Mouse (Mus musculus) urinary bladder, postnatal 10 days (tissue): Measurements from ENCODE around the gene Zfhx3.

Source experiments
- DNase-seq: peaks from one replicate; pipeline ENCODE4 v3.0.0; 2022; ENCODE audit warnings: low spot score

The Zfhx3 gene

DNA sequence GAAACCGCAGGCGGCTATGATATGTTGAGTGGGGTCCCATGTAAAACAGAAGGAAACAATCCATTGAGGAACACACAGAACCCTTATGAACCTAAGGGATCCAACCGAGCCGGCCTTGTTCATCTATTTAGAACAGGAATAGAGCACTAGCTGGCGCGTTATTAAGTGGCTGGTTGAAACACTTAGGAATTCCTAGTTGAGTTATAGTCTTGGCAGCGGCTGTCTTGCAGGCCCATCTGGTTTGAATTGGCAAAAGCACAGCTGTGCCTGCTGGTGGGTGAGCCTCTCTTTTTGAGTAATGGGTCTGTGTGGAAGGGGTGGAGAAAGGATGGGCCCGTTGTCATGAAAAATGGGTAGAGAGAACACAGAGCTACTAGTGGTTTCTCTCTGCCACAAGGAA is 610.1 kb downstream of the Zfhx3 start:
- DNase-seq: no peak

DNA sequence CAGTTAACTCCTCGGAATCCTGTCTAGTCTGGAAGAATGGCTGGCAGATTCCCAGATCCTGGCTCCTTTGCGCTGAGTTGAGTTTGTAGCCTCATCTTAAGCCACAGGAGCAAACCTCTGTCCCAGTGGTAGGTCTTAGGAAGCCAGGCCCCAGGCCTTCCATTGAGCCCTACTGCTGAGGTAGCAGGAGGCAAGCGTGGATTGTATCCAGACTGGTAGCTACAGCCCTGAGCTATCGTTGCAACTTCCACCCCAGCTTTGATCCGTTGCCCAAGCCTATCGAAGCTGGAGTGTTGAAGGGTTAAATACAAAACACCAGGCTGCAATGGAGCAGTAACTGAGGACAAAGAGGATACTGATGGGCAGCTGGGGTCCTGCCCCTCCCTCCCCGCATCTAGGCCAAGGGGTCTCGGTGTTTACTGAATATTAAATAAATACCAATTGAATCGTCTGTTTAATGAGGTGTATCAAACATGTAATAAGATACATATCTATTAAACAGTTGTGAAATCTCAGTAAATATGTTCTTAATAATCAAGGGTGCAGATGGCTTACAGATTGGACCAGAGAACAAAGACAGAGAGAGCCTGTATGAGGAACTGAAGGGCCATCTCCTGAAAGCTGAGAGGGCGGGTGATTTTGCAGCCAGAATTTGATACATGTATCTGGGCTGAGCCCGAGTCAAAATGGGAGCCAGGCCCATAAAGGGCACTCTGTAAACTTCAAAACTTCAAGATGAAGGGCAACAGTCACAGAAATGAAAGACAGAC is 611.5 kb downstream of the Zfhx3 start:
- DNase-seq: no peak

DNA sequence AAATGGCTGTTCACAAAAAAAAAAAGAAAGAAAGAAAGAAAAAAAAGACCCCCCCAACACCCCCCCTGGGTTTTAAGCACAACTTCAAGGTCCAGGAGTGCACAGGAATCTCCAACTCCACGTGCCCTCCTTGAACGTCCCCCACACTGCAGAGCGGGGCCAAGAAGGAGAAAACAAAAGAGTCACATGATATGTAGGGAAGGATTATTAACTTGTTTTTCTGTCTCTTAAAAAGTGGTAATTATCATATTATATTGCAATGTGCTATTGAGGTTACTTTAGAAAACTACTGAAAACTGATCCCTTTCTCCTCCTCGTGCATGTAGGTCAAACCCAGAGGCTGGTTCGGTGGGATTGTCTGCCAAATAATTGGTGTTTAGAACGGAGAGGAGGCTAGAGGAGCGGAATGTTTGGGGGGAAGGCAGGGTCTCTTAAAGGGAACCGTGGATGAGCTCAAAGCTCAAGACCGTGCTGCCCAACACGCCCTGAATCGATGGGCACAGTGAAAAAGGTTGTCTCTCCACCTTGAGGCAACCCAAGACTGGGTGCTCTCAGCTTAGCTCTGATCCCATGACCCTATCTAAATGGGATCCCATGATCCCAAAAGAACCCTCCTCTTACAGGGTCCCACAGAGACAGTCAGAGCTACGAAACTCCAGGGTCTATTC is 612.3 kb downstream of the Zfhx3 start:
- DNase-seq: no peak

DNA sequence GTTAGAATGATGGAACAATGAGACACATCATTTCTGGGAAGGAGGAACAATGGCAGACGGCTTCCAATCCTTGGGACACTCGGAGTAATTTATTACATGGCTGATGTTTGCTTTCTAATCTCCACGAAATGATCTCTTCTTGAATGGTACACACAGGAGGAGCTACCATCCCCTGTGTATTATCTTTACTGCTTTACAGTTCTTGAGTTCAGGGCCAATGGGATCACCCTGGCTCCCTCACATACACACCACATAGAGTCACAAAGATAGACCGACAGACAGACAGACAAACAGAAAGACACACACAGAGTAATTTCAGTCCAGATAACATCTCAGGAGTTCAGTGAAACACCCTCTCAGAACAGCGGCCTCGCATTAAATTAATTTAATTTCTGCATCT is 621.0 kb downstream of the Zfhx3 start:
- DNase-seq: no peak

DNA sequence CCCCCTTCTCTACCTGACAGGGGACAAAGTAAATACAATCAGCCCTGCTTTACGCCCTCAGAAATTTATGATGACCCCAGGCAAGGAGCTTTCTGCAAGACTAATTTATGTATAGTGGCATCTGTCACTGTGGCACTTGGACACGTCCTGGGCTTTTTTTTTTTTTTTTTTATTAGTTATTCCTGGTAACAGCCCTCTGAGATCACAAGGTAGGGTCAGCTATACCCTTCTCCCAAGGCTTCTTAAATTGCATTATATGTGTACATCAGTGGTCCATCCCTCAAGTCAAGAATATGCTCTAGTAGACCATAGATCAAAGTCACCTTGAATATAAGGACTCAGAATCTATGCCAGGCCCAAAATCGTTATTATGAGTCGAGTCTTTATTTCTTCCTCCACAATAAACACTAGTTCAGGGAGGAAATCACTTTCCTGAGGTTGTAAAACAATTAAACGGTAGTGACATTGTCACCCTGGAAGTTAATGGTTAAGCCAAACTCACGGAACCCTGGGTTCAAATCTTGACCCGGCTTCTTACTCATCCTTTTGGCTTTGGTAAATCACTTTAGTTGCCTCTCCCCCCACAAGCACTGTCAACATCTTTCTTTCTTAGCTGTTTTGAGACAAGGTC is 621.6 kb downstream of the Zfhx3 start:
- DNase-seq: no peak

DNA sequence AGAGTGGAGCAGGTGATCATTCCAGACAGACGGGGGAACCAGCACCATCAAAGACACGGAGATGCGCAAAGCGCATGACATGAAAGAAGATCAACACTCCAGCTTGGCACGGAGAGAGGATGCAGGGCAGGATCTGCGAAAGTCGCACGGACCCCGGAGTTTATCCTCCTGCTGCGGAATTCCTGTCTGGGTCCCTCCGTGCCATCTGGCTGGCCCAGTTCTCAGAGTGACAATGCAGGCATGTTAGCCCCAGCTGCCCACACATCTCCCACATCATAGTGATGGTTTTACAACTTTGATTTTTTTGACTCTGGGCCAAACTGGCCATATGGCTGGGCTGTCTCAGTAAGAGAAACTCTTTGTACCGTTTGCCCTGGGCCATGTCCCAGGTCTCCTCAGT is 623.6 kb downstream of the Zfhx3 start:
- DNase-seq: no peak

DNA sequence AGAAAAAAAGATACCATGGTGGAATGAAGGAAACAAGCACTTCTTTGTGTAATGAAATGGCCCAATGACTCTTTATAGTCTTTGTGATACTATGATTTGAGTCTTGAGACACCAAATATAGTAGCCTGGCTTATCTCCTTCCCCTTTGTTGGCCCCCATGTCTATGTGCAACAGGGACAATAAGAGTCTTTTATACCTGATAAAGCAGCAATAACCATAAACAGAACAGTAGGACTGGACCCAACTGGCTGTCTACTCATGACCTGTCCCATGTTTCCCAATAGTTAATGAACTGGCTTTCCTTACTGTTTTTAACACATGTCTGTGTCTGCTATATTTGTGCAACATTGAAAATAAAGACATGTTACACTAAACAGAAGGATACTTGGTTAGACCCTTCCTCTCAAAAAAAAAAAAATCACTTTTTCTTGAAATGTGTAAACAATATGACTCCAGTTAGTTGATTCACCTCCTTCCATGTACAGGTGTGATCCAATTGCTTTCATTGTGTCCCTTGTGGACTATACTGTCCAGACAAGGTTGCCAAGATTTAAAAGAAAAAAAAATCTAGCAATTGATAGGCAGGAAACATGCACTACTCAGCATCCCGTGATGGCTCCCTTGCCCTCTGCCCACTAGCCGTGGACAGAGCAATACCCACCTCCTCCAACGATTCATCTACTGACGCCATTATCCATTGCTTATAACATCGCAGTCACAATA is 631.0 kb downstream of the Zfhx3 start:
- DNase-seq: no peak

DNA sequence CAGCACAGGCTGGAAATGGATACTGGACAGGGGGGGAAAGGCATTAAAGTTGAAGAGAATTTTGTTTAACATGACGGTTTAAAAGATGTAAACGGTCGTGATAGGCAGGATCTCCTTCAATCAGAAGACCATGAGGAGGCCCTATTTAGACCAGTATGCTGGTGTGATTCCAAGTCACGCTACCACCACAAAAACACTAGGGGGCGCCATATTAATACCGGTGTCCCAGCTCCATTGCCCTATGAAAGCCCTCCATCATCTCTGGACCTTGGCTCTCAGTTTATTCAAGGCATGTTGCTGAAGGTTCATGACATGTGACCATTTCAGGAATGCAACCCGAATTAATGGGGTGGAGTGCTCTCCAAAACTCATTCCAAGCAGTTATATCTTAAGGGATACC is 631.7 kb downstream of the Zfhx3 start:
- no peak for DNase-seq

DNA sequence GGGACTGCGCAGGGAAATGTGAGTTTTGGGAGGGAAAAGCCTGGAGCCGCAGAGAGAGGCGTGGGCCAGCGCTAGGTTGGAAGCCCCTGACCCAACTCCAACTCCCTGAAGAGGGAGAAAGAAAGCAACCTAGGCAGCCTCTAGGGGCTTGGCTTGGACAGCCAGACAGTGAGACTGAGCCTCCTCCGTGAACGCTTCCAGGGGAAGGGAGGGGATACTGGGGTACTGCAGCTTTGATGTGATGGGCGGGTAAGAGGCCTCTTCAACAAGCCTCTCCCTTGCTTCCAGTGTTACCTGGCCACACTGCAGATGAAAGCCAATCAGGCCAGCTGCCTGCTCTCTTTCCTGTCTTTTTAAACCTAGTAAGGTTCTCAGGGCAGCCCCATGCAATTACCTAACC is 635.1 kb downstream of the Zfhx3 start:
- DNase-seq: no peak

DNA sequence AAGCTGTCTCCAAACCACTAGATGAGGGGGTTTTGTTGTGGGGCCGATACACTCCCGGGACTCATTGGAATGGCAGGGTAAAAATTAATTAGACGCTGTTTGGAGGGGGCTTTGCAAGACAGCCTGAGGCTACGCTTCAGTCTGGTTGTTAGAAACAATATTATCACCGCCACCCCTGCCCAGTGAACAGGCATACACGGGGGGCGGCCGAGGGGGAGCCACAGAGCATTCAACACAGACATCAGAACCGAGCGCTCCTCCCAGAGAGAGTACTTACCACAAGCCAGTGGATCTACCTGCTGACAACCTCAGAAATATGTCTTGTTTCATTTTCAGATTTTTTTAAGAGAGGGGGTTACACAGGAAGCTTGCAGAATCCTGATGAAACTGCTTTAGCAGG is 635.9 kb downstream of the Zfhx3 start:
- DNase-seq: no peak

DNA sequence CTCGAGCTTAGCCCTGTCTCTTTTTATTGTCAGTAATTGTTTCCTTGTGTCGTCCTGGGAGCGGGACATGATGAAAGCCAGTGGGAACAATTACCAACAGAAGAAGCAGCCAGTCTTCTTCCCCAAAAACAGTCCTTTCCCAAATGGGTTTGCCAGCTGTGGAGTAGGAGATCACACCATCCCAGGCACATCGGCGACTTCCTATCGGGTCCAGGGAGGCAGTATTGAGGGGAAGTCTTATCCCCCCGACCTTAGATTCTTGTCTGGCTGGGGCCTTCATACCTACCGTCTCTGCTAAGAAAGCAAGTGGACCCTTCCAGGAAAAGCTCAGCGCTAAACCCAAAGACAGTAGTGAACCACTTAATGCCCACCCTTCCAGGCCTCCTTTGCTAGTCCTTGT is 637.4 kb downstream of the Zfhx3 start:
- DNase-seq: no peak

DNA sequence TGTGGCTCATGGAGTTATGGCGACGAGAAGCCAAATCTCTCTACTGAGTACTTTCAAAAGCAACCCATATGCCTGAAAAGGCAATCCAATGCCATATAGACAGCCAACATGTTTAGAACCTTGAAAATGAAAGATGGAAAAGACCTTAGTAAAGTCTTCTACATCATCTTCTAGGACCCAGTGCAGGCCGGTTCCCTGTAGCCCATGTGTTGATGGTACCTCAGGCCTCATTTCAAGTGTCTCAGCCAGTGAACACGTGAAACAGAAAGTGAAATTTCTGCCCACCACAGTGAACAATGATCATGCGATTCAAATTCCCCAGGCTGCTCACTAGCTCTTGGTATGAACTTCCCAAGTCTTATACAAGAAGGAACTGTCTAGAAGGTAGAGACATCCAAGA is 637.9 kb downstream of the Zfhx3 start:
- no peak for DNase-seq

DNA sequence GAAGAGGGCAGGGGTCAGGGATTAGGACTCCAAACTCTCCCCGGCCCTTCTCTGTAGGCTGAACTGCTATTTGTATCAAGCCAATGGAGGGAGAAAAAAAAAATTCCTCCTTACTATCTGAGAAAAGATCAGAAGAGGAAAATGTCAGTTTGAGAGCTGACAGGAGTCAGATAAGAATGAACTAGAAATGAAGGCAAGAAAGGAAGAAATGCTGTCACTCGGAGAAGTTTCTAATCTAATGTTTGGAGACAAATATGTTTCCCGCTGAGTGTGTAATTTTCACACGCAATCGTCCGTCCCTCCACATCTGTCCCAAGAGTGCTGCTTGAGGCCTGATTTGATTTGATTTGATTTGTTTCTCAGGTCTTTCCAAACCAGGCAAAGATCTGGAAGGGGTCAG is 639.1 kb downstream of the Zfhx3 start:
- DNase-seq: no peak

DNA sequence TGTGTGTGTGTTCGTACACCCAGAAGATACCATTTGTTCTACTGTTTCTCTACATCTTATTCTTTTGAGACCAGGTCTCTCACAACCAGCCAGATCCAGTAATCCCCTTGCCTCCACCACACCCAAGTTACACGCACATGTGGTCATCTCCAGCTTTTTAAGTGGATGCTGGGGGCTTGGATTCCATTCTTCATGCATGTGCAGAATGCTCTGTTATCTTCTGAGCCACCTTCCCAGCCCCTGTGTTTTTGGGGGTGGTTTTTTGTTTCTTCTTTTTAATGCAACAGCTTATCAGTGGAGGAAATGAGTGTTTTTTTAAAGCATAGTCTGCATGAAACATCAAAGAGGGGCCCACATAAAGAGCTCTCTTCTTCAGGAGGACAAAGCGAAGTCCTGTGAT is 639.8 kb downstream of the Zfhx3 start:
- DNase-seq: no peak

DNA sequence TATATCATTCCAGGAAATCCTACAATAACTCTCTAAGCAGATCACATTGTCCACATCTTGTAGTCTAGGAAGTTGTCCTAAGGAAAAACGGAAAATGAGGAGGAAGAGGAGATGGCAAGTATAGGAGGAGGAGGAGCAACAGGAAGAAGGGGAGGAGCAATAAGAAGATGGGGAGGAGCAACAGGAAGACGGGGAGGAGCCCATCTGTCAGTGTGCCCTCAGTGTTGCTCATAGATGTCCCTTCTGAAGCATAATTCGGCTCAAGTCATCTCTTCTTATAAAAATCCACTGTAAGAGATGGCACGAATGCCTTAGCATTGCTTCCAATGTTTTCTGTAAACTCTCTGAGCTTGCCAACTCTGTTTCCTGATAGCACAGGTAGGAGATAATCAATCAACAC is 640.8 kb downstream of the Zfhx3 start:
- DNase-seq: no peak

DNA sequence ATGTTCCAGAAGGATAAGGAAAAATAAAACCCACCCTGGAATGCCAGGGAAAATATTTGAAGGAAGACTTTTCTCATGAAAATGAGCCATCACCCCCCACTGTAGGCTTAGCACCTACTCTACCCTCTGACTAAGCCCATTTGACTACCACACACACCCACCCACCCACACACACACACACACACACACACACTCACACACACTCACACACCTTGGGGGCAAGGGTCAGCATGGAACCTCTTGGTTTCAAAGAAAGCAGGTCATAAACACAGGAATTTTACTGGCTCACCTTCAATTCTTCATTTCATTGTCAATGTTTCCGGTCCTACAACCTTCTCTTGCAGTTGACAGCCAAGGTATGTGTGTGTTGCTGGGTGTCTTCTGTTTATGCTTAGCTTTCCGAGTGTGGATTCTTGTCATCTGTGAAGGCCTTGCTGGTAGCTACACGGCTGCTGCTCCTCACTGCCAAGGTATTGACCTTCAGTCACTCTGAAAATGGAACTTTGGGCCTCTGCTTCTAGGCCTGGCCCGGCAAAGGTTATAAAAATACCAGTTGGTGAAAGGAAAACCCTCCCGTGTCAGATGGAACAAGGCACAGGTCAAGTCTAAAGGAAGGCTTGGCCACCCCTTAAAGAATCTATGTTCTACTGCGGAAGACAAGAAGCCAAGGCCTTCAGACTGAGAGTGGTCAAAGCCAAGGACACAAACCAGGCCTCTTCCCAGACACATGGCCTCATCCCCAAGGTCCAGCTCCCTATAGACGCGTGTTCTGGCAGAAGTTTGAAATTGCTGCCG is 641.6 kb downstream of the Zfhx3 start:
- DNase-seq: no peak

DNA sequence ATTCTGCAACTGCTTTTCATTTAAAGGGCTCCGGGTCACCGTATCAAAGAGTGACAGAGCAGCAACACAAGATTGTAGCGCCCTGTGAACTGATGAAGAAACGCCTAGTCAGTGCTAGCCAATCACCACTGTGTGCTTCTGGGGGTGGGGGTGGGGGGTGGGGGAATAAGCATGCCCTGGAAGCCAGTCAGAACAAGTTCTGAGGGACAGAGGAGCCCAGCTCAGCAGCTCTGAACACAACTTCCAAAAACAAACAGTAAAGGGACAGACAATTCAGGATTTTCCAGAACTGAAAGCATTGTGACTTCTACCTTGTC is 642.2 kb downstream of the Zfhx3 start:
- DNase-seq: no peak

DNA sequence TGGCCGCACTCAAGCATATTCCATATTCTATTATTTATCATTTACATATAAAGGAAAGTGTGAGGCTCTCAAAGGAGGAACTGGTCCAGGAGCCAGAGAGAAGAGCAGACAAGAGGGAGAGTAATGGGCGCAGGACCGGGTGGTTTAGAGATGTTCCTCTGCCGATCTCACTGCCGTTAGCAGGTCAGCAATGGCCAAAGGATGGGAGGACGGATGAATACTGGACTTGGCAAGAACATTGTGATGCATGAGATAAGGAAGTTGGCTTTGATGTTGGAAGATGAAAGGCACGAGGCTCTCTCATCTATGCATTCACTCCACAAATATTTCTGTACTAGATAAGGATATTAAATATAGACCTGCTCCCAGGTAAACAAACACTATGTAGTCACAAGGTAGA is 648.6 kb downstream of the Zfhx3 start:
- DNase-seq: no peak

DNA sequence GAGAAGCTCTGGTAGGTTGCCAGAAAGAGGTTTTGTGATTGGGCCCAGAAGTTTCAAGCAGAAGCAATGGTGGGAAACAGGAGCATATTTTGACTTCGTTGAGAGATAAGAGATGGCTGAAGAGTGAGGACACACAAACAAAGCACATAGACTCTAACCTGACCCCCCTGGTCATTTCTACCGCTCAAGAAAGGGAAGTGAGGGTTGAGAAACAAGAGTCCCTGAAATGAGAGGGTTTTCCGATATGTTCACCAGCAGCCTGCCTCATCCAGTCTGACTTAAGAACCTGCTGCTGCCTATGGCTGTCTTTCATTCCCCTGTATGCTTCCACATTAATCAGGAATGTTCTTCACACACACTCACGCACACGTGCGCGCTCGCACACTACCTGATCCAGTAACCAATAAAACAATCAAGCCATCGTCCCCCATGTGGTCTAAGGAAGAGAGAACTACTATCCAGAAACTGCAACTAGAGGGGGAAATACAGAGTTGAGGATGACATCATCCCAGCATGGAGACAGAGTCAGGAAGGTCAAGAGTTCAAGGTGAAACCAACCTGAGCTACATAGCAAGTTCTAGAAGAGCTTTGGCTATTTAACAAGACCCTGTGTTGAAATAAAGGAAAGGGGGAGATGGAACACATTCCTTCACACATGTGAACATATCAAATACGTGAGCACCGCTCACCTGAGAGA is 649.7 kb downstream of the Zfhx3 start:
- DNase-seq: no peak

DNA sequence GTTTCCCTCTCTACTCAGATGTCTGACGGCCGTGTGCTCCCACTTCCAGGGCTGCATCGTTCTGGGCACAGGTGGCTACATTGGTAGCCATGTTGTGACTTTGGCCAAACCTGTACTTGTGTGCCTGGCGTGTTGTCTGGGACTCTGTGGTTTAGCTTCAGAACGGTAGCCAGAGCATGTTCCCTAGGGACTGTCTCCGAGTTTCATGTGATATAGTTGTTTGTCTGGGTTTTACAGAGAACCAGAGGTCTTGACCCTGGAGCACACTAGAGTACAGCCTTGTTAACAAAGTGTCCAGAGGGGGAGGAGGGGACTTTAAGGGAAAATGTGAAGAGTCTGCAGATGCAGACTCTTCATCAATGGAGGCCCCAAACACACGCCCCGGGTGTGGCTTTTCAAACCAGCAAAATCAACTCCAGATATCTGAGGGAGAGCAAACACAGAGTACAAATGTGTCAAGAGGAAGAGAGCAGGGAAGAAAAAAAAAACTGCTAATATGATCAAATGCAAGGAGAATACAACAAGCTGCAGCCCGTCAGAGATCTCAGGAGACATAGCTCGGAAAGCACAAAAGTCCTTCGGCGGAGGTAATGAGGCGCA is 650.6 kb downstream of the Zfhx3 start:
- DNase-seq: no peak

DNA sequence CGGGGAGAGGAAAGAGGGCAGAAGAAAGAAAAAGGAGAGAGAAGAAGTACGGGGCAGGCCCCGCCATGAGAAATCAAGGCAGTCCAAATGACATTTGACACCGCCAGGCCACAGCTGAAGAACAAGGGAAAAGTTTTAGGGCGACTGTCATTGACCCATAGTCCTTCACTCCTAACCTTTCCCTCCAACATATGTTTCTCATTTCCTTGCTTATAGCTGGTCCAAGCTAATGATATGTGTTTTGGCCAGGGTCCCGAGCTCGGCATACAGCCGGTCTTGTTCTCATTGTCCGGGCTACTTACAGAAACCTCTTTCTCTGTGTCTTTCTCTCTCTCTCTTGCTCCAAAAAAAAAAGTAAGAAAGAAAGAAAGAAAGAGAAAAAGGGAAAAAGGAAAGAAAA is 651.4 kb downstream of the Zfhx3 start:
- DNase-seq: no peak
